Mouse (Mus musculus) left cerebral cortex, adult 2 months (tissue): ENCODE measurements at regions not wholly inside any gene's neighbourhood (a gene's known extent, or its start where the extent isn't known, plus 50 kb on each side); places are given as distances from the start of the nearest gene placed in this dataset.

Experiments used
- DNase-seq, 2 experiments: peaks; one replicate each; pipeline ENCODE4 v3.0.0; 2021 to 2022; ENCODE audit warnings: low spot score in 2 of 2, mixed read lengths in 1 of 2; ENCODE audit errors: extremely low spot score in 1 of 2
- H3K27ac ChIP-seq: fragments of 200-600 bp; 2 replicates; pipeline ENCODE4 v1.8.1; 2022
- H3K4me3 ChIP-seq: fragments of 200-600 bp; 2 replicates; pipeline ENCODE4 v1.8.1; 2022
- CTCF ChIP-seq: fragments of 200-600 bp; IDR thresholded peaks from 2 replicates; pipeline ENCODE4 v1.8.1; 2022; ENCODE audit warnings: antibody characterized with exemption, mild to moderate bottlenecking, moderate library complexity
- intact Hi-C: fragments of 180-260 bp; cut with DNase I; formaldehyde crosslinking; loops from one replicate; pipeline ENCODE4 v1.15.1; 2025

DNA sequence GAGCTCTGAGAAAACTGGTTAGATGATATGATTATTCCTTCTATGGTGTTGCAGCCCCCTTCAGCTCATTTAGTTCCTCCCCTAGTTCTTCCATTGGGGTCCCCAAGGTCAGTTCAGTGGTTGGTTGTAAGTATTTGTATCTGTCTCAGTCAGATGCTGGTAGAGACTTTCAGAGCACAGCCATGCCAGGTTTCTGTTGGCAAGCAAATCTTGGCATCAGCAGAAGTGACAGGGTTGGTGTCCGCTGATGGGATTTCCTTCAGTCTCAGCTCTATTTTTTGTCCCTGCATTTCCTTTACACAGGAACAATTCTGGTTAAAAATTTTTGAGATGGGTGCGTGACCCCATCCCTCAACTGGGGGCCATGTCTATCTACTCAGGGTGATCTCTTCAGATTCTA lies 55.3 kb upstream of the Spaca1 start:
- no peak overlapping the region for H3K27ac ChIP-seq
- no peak for DNase-seq
- intact Hi-C loops, result no loop called here
- H3K4me3 ChIP-seq, result no peak overlapping the region
- no peak for TF ChIP-seq CTCF

DNA sequence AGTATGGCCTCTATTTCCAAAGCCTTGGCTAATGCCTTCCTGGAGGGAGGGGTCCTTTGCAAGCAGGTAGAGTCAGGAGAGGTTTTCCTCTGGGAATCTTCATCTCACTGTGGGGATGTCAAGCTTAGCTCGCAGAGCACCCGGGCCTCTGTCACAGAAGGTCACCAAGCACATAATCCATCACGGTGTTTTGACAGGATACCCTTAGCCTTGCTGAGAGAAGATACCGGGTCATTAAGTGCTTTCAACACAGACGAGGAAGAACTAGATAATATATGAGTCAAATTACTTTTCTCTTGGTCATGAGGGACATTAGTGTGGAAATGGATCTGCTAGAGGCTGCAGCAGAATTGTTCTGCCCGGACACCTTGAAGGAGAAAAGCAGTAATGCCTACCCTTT lies 64.3 kb upstream of the Spaca1 start:
- no peak overlapping the region for H3K27ac ChIP-seq
- intact Hi-C loops, result no loop called here
- TF ChIP-seq CTCF, result no peak
- H3K4me3 ChIP-seq, result no peak overlapping the region
- DNase-seq, result no peak

GRCm38 (mm10) chr4:34117086-34117485 lies 67.1 kb upstream of the Spaca1 start:
- TF ChIP-seq CTCF, result no peak
- Histone ChIP-seq H3K27ac (no peak overlapping the region), H3K4me3 (no peak overlapping the region)
- DNase-seq, result no peak
- intact Hi-C loops, result no loop called here

DNA sequence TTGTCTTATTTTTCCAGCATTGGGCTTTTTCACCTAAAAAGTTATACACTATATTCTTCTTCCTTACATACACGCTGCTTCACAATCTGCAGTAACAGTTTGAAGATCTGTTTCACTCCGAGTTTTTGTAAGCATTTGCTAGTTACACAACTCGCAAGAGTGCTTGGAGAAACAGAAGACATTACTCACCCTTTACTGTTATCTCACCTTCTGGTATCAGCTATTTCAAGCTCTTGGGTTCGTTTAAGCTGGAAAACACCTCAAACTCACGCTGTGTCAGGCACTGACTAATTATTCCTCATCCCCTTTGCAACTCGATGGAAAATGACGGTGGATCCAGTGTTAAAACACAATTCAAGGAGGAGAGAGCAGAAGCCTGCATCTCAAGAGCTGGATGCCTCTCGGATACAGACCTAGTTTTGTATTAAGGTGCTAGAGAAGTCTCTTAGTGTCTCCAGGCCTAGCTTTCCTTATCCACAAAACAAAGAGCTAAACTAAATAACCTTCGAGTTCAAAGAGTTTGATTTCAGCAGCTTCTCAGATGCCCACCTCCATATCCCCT lies 73.0 kb upstream of the Spaca1 start:
- H3K27ac ChIP-seq, result no peak overlapping the region
- no peak for TF ChIP-seq CTCF
- peak in 1 of 2 experiments; percentile 14 for DNase-seq
- intact Hi-C loops, result no loop called here
- H3K4me3 ChIP-seq, result no peak overlapping the region

DNA sequence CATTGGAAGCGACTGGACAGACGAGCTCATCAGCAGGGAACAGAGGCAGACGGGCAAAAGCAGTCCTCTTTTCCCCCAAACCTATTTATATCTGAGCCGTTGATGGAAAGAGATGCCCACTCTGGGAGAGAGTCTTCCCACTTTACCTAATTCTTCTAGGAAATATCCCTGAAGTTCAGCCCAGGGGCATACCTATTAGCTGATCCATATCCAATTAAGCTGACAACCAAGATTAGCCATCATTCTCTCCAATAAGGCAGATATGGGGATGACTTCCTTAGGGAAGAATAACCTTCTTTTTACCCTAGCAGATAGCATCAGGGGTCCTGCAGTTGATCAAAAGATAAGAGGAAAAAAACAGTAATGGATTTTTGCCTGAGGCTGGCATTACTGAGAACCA lies 78.2 kb upstream of the Spaca1 start:
- H3K27ac ChIP-seq, result no peak overlapping the region
- DNase-seq, result no peak
- no peak for TF ChIP-seq CTCF
- H3K4me3 ChIP-seq, result no peak overlapping the region
- intact Hi-C loops, result no loop called here

GRCm38 (mm10) chr4:34146133-34146867 lies 96.3 kb upstream of the Spaca1 start:
- Histone ChIP-seq H3K4me3 (no peak overlapping the region), H3K27ac (no peak overlapping the region)
- no peak for TF ChIP-seq CTCF
- intact Hi-C loops, result no loop called here
- DNase-seq, result no peak

- H3K4me3 ChIP-seq, result no peak overlapping the region
- DNase-seq, result no peak
- intact Hi-C loops, result no loop called here
Measured at GRCm38 (mm10) chr4:34148956-34149739, 99.2 kb upstream of the Spaca1 start.

DNA sequence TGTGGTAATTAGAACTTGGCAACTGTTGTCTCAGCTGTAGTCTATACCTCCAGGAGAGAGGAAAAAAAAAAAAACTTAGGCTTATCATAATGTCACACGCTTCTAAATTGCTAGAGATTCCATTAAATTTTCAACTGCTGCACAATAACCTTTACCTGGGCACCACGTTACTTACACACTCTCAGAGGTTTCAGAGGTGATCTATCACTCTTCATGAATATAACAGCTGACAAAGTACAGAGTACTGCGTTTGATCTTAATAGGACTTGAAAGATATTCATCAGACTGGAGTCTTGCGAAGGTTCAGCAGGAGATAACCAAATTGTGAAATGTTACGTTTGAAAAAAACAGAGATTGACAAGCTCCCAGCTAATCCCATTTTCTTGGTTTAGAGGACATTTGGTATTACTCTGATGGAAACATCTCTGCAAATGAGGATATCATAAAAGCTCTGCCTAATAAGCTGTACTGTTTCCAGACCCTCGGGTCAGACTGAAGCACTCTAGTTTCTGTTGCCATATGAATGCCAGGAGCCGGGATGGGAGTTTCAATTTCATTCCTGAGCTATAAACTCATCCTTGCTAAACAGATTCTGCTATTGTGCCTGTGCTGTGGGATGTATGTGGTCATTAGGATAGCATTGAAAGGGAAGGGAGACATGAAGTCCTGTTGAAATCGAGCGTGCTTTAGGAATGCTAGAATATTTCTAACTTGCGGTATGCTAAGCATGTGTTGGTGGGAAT lies 101.8 kb upstream of the Spaca1 start:
- Histone ChIP-seq H3K4me3 (no peak overlapping the region), H3K27ac (no peak overlapping the region)
- intact Hi-C loops, result no loop called here
- no peak for DNase-seq
- TF ChIP-seq CTCF, result no peak

More at GRCm38 (mm10) chr4:34148956-34149739, 99.2 kb upstream of the Spaca1 start:
- no peak overlapping the region for H3K27ac ChIP-seq
- no peak for TF ChIP-seq CTCF

GRCm38 (mm10) chr4:34155501-34155900 lies 105.5 kb upstream of the Spaca1 start:
- intact Hi-C loops, result no loop called here
- no peak for DNase-seq
- Histone ChIP-seq H3K4me3 (no peak overlapping the region), H3K27ac (no peak overlapping the region)
- TF ChIP-seq CTCF, result no peak

DNA sequence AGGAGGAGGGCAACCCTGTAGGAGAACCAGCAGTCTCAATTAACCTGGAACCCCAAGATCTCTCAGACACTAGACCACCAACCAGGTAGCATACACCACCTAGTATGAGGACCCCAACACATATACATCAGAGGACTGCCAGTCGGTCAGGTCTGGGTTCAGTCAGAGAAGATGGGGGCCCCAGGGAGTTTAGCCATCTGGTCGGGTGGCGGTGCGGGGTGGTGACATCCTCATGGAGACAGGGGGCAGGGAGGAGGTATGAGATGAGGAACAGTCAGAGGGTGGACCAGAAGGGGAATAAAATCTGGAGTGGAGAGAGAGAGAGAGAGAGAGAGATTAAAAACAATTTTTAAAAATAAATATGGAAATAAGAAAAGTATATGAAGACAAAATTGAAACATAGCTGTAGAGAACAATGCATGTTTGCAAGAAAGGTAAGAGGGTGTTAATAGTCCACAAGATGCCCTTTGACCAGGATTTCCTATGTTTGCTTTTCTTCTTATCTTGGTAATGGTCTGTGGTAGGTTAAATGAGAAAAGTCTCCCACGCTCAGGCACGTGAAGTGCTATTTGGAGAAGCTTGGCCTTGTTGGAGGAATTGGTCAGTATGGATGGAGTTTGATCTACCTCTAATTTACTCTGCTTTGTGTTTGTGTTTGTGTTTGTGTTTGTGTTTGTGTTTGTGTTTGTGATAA lies 108.0 kb upstream of the Spaca1 start:
- Histone ChIP-seq H3K27ac (no peak overlapping the region), H3K4me3 (no peak overlapping the region)
- intact Hi-C loops, result no loop called here
- no peak for TF ChIP-seq CTCF
- no peak for DNase-seq

GRCm38 (mm10) chr4:34171265-34171862 lies 121.4 kb upstream of the Spaca1 start:
- DNase-seq, result peak in 1 of 2 experiments; percentile 16
- intact Hi-C loops, result no loop called here
- TF ChIP-seq CTCF, result no peak; the same call in 1 of the 2 replicates
- Histone ChIP-seq H3K4me3 (no peak overlapping the region), H3K27ac (no peak overlapping the region)
